Mouse (Mus musculus) liver, postnatal 0 days (tissue): ENCODE results near the gene Smarcb1.

Experiments
- CTCF ChIP-seq: sonication (generic); IDR thresholded peaks from 2 replicates; pipeline ENCODE4 v1.5.1; 2016; ENCODE audit warnings: antibody characterized with exemption, low read depth
- EP300 ChIP-seq: IDR thresholded peaks from 2 replicates; pipeline ENCODE4 v1.6.1; 2016; ENCODE audit warnings: antibody characterized with exemption, low read depth, mild to moderate bottlenecking

- TF ChIP-seq EP300 (no peak), CTCF (no peak)
Observed at GRCm38 (mm10) chr10:75895730-75896129, 25.7 kb downstream of the Smarcb1 start.
